Mouse (Mus musculus) liver, postnatal 0 days (tissue): ENCODE measurements around the gene Atg5. TPM values are rescaled to one million over a fixed set of nuclear protein-coding genes. Genes with fewer than 3 reads are reported as not detected.

Source experiments
- ATAC-seq: fragments of 200-750 bp; cut with Nextera tagmentation; 2 replicates; pipeline ENCODE4 v1.8.0; 2017; ENCODE audit warnings: mild to moderate bottlenecking, moderate library complexity
- DNase-seq: peaks from one replicate; pipeline ENCODE4 v3.0.0-alpha.2; 2016
- H3K27ac ChIP-seq: fragments of 300-500 bp; sonication (generic); 2 replicates; pipeline ENCODE4 v1.5.1; 2014; ENCODE audit warnings: antibody characterized with exemption, moderate library complexity, mild to moderate bottlenecking, low read depth
- H3K27me3 ChIP-seq: fragments of 300-500 bp; sonication (generic); 2 replicates; pipeline ENCODE4 v1.6.1; 2014; ENCODE audit warnings: low read length, control low read depth, mixed read lengths; ENCODE audit not compliant: insufficient read depth
- H3K36me3 ChIP-seq: fragments of 300-500 bp; sonication (generic); replicated peaks from 2 replicates; pipeline ENCODE4 v1.6.1; 2014; ENCODE audit warnings: mild to moderate bottlenecking, control low read depth, low read length, moderate library complexity, mixed read lengths; ENCODE audit not compliant: insufficient read depth
- H3K4me1 ChIP-seq: fragments of 300-500 bp; sonication (generic); 2 replicates; pipeline ENCODE4 v1.6.1; 2014; ENCODE audit warnings: antibody characterized with exemption, mild to moderate bottlenecking, control low read depth; ENCODE audit not compliant: insufficient read depth
- H3K4me2 ChIP-seq: fragments of 300-500 bp; sonication (generic); 2 replicates; pipeline ENCODE4 v1.6.1; 2014; ENCODE audit warnings: low read depth, mild to moderate bottlenecking, low read length, moderate library complexity, mixed read lengths
- H3K4me3 ChIP-seq: fragments of 300-500 bp; sonication (generic); 2 replicates; pipeline ENCODE4 v1.5.1; 2014; ENCODE audit warnings: low read depth, low read length
- H3K9ac ChIP-seq: fragments of 300-500 bp; sonication (generic); replicated peaks from 2 replicates; pipeline ENCODE4 v1.6.1; 2014; ENCODE audit warnings: mild to moderate bottlenecking, moderate library complexity
- H3K9me3 ChIP-seq: fragments of 300-500 bp; sonication (generic); 2 replicates; pipeline ENCODE4 v1.6.1; 2016; ENCODE audit warnings: mild to moderate bottlenecking, control low read depth, low read length, mixed read lengths
- CTCF ChIP-seq: sonication (generic); IDR thresholded peaks from 2 replicates; pipeline ENCODE4 v1.5.1; 2016; ENCODE audit warnings: antibody characterized with exemption, low read depth
- EP300 ChIP-seq: IDR thresholded peaks from 2 replicates; pipeline ENCODE4 v1.6.1; 2016; ENCODE audit warnings: antibody characterized with exemption, low read depth, mild to moderate bottlenecking
- WGBS: fragments of 180-500 bp; shearing (Covaris S2); extraction: QIAGEN DNeasy Blood & Tissue Kit; methylation state at CpG from one replicate; pipeline ENCODE4 v1.1.7; 2014; ENCODE audit not compliant: insufficient replicate concordance; 5-methylcytosine and 5-hydroxymethylcytosine counted together
- microRNA counts: library from miRNA; unstranded; fragments of <30 nt; microRNA quantifications from one replicate; lab custom pipeline; 2015
- microRNA-seq: library from miRNA; unstranded; fragments of <30 nt; microRNA quantifications from one replicate; pipeline ENCODE4, GENCODE M21; 2016
- polyA plus RNA-seq: library from polyadenylated mRNA; unstranded; fragments of >200 nt; fragmentation: Nextera tagmentation; extraction: Ambion mirVana; gene quantifications from 2 replicates; pipeline ENCODE4 v1.2.1, GENCODE M21; 2015

The Atg5 gene
- polyA plus RNA-seq, 1 experiment from 2014 or later = 26.6 TPM

- ATAC-seq (no peak), DNase-seq (no peak)
- H3K27me3 ChIP-seq = no peaks in the 10 kb centered on the region
- H3K4me3 ChIP-seq = no peak overlapping the region
- WGBS = 73% methylated on average over 13 of the region's 13 CpGs
- TF ChIP-seq CTCF (no peak), EP300 (no peak)
- no peaks in the 10 kb centered on the region for H3K9me3 ChIP-seq
- no peak overlapping the region for H3K4me2 ChIP-seq
- no peak overlapping the region for H3K27ac ChIP-seq
- H3K4me1 ChIP-seq = no peaks in the 10 kb centered on the region
- H3K36me3 ChIP-seq = no peaks in the 10 kb centered on the region
- H3K9ac ChIP-seq = no peak overlapping the region
These were observed 132.4 kb downstream of the Atg5 start for GRCm38 (mm10) chr10:44400602-44401001.

GRCm38 (mm10) chr10:44401600-44401999 is 133.4 kb downstream of the Atg5 start:
- 82% methylated on average over 10 of the region's 10 CpGs for WGBS
- Histone ChIP-seq H3K27ac (no peak overlapping the region), H3K27me3 (no peaks in the 10 kb centered on the region), H3K4me1 (no peaks in the 10 kb centered on the region), H3K9ac (no peak overlapping the region), H3K36me3 (no peaks in the 10 kb centered on the region), H3K4me3 (no peak overlapping the region), H3K4me2 (no peak overlapping the region), H3K9me3 (no peaks in the 10 kb centered on the region)
- DNase-seq (no peak), ATAC-seq (no peak)
- TF ChIP-seq CTCF = no peak
- TF ChIP-seq EP300 = no peak

GRCm38 (mm10) chr10:44403415-44403814 is 135.3 kb downstream of the Atg5 start:
- no peaks in the 10 kb centered on the region for H3K36me3 ChIP-seq
- no peak for TF ChIP-seq EP300
- no peak for TF ChIP-seq CTCF
- H3K4me3 ChIP-seq = no peak overlapping the region
- no peak overlapping the region for H3K27ac ChIP-seq
- ATAC-seq = no peak
- 53% methylated on average over 7 of the region's 7 CpGs for WGBS
- no peak overlapping the region for H3K4me2 ChIP-seq
- H3K9me3 ChIP-seq = no peaks in the 10 kb centered on the region
- H3K9ac ChIP-seq = no peak overlapping the region
- H3K4me1 ChIP-seq = no peaks in the 10 kb centered on the region
- no peak for DNase-seq
- no peaks in the 10 kb centered on the region for H3K27me3 ChIP-seq

- no peaks in the 10 kb centered on the region for H3K4me1 ChIP-seq
- no peaks in the 10 kb centered on the region for H3K27me3 ChIP-seq
- no peak for DNase-seq
- WGBS = 66% methylated on average over 10 of the region's 10 CpGs
- no peaks in the 10 kb centered on the region for H3K9me3 ChIP-seq
- no peak overlapping the region for H3K27ac ChIP-seq
- TF ChIP-seq CTCF (no peak), EP300 (no peak)
- no peak for ATAC-seq
- no peak overlapping the region for H3K4me3 ChIP-seq
- H3K9ac ChIP-seq = no peak overlapping the region
- no peaks in the 10 kb centered on the region for H3K36me3 ChIP-seq
- no peak overlapping the region for H3K4me2 ChIP-seq
These were observed 140.9 kb downstream of the Atg5 start for GRCm38 (mm10) chr10:44409054-44409453.

- Histone ChIP-seq H3K27ac (no peak overlapping the region), H3K36me3 (no peaks in the 10 kb centered on the region), H3K4me3 (no peak overlapping the region), H3K4me1 (no peaks in the 10 kb centered on the region), H3K27me3 (no peaks in the 10 kb centered on the region), H3K9me3 (no peaks in the 10 kb centered on the region), H3K4me2 (no peak overlapping the region), H3K9ac (no peak overlapping the region)
- TF ChIP-seq EP300 (no peak), CTCF (no peak)
- WGBS = 52% methylated on average over 11 of the region's 11 CpGs
- ATAC-seq (no peak), DNase-seq (no peak)
These were observed 141.8 kb downstream of the Atg5 start for GRCm38 (mm10) chr10:44409958-44410357.

MicroRNAs encoded within 50 kb of the gene (microRNA counts, 519-probe panel; counts per million panel counts)
- microRNA mmu-miR-1929 (lab: Ali Mortazavi, UCI) = 1,782 counts per million, percentile 15 among the panel's probes with 10 or more counts

Small RNA genes within 50 kb of the gene (microRNA-seq; reads per million reads assigned to microRNA genes)
- 1.6 reads per million for gene Mir1929

Other genes with a start within 250 kb of the Atg5 start
- gene Crybg1, start 119.5 kb upstream of the Atg5 start, polyA plus RNA-seq = 1.3 and 1.5 TPM in 2 replicates